Mouse (Mus musculus) lung, adult 2 months (tissue): ENCODE measurements at regions not wholly inside any gene's neighbourhood (a gene's known extent, or its start where the extent isn't known, plus 50 kb on each side); places are given as distances from the start of the nearest gene placed in this dataset.

Experiments
- CTCF ChIP-seq: fragments of 200-500 bp; IDR thresholded peaks from 2 replicates; pipeline ENCODE4 v1.5.1; 2011; ENCODE audit warnings: mild to moderate bottlenecking, low read length, control low read depth; ENCODE audit not compliant: insufficient read depth
- POLR2A ChIP-seq: fragments of 200-500 bp; IDR thresholded peaks from 2 replicates; pipeline ENCODE4 v1.6.1; 2011; ENCODE audit warnings: low read depth, mild to moderate bottlenecking, control low read depth, low read length, borderline replicate concordance; ENCODE audit errors: extremely low read depth

GRCm38 (mm10) chr10:17545291-17545690 lies 177.7 kb upstream of the Cited2 start:
- TF ChIP-seq CTCF: no peak
- no peak for TF ChIP-seq POLR2A
